Mouse (Mus musculus) retina, postnatal 7 days (tissue): ENCODE data around the gene Ugt1a10.

Experiments used
- DNase-seq: peaks from one replicate; pipeline ENCODE4 v3.0.0-alpha.2; 2012; ENCODE audit warnings: low read depth, low spot score

The Ugt1a10 gene

GRCm38 (mm10) chr1:88254793-88255465, 199.7 kb downstream of the Ugt1a10 start:
- DNase-seq, result no peak

- DNase-seq, result no peak
Measured at GRCm38 (mm10) chr1:88255466-88255857, 200.3 kb downstream of the Ugt1a10 start.

- DNase-seq, result no peak
Measured at GRCm38 (mm10) chr1:88255989-88256754, 201.0 kb downstream of the Ugt1a10 start.

DNA sequence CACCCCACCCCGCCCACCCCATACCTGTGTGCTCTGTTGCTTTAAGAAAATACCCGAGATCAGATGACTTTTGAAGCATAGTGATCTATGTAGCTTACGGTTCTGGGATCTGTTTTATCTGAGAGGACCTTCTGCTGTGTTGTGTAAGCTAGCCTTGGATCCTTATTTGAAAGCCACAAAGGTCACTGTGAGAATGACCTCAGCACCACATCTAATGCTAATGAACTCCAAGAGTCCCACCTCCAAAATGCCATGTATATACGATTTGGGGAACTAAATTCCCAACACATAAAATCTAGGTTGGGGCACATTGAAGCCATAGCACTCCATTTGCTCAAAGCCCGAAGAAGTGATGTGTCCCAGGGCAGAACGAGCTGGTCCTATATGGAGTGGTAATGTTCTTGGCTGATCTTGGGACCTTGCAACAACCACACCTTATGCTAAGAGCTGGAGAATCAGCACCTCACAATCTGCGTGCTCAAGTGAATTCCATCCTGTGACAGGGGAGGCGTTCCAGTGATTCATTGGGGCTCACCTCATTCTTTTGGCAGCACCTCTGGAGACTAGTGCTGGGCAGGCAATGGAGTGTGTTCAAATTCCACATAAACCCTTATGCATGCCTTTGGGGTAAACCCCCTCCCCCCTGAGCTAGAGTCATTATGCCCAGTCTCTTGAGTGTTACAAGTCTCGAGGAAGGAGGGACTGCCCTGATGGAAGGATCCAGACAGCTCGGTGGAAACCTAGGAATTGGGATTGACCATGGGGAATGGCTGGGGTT, 201.9 kb downstream of the Ugt1a10 start:
- DNase-seq, result no peak

GRCm38 (mm10) chr1:88257681-88258080, 202.5 kb downstream of the Ugt1a10 start:
- DNase-seq, result no peak

DNA sequence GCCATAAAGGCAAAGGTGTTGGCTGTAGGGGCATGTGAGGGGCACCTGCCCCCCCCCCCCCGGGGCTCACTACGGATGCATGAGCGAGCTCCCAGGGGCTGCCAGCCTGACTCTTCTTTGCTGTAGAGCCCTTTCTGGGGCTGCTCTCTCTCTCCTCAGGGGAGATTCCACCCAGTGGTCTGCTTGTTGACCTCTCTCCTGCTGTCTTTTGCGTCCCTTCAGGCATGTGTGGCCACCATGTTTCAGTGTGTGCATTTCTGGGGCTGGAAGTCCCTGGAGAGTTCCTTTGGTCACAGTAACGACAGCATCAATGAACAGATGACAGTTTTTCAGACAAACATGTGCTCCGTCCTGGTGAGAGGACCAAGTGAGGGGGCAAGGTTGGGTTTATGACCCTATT, 203.2 kb downstream of the Ugt1a10 start:
- no peak for DNase-seq

- no peak for DNase-seq
Measured at GRCm38 (mm10) chr1:88258881-88259642, 203.9 kb downstream of the Ugt1a10 start.

GRCm38 (mm10) chr1:88259643-88260024, 204.4 kb downstream of the Ugt1a10 start:
- DNase-seq, result no peak

- DNase-seq, result no peak
Measured at GRCm38 (mm10) chr1:88260114-88260513, 204.9 kb downstream of the Ugt1a10 start.

- no peak for DNase-seq
Measured at GRCm38 (mm10) chr1:88260604-88261377, 205.6 kb downstream of the Ugt1a10 start.

GRCm38 (mm10) chr1:88261706-88262105, 206.5 kb downstream of the Ugt1a10 start:
- DNase-seq, result no peak

DNA sequence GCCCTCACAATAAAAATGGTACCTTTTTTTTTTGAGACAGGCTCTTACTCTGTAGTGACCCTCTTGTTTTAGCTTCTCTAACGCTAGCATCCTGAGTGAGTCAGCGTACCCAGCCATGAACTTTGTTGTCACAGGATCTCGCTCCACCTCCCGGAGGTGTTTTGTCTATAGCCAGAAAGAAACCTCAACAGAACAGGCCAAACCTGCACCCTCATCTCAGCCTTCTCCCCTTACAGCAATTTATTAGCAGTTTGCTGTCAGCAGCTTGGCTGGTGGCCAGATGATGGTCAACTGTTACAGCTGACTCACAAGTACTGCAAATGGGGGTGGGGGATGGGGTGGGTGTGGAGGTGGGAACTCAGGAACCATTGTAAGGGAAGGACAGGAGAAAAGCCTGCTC, 207.1 kb downstream of the Ugt1a10 start:
- no peak for DNase-seq

DNA sequence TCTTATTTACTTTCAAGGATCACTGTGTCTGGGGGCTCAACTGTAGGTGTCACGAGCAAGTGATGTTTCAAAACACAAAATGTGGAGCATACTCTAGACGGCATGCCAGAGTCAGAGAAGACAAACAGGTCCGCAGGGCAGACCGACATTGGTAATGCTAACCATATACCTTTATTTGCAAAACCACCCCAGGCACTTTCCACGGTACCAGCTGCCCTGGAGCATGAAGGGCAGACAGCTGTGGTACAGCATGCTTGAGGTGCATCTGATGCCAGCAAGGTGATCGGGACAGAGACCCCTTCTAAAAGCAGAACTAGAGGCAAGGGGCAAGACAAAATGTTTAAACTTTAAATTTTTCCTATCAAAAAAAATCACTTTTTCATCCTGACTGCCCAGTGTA, 207.8 kb downstream of the Ugt1a10 start:
- no peak for DNase-seq

- no peak for DNase-seq
Measured at GRCm38 (mm10) chr1:88263778-88264177, 208.6 kb downstream of the Ugt1a10 start.

GRCm38 (mm10) chr1:88264237-88264868, 209.2 kb downstream of the Ugt1a10 start:
- no peak for DNase-seq

- DNase-seq, result no peak
Measured at GRCm38 (mm10) chr1:88264869-88265240, 209.7 kb downstream of the Ugt1a10 start.

GRCm38 (mm10) chr1:88266123-88266522, 210.9 kb downstream of the Ugt1a10 start:
- DNase-seq, result no peak

GRCm38 (mm10) chr1:88267489-88267888, 212.3 kb downstream of the Ugt1a10 start:
- no peak for DNase-seq

DNA sequence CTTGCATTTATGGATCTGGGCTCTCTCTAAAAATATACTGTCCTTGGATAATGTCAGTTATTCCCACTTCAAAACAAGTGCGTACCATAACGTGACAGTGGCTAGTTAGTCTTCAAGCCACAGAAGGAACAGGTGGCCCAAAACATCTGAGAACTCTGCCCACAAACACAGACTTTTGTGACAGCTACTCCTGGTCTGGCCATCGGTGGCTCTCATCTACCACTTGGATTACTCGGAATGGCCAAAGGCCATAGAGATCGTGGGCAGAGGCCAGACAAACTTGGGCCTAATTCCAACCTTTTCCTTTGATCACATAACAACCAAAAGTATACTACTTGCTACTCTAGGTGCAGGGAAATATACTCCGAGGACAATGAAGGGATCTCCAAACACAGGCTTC, 212.9 kb downstream of the Ugt1a10 start:
- DNase-seq, result no peak
